Mouse (Mus musculus) urinary bladder, postnatal 0 days (tissue): Measurements from ENCODE around the gene Cox7a2l. TPM values are rescaled to one million over a fixed set of nuclear protein-coding genes. Genes with fewer than 3 reads are reported as not detected.

Experiments
- polyA plus RNA-seq: library from polyadenylated mRNA; unstranded; fragments of >200 nt; fragmentation: Nextera tagmentation; extraction: Ambion mirVana; gene quantifications from 2 replicates; pipeline ENCODE4 v1.2.1, GENCODE M21; 2015

Cox7a2l gene
- 148 and 152 TPM in 2 replicates for polyA plus RNA-seq

DNA sequence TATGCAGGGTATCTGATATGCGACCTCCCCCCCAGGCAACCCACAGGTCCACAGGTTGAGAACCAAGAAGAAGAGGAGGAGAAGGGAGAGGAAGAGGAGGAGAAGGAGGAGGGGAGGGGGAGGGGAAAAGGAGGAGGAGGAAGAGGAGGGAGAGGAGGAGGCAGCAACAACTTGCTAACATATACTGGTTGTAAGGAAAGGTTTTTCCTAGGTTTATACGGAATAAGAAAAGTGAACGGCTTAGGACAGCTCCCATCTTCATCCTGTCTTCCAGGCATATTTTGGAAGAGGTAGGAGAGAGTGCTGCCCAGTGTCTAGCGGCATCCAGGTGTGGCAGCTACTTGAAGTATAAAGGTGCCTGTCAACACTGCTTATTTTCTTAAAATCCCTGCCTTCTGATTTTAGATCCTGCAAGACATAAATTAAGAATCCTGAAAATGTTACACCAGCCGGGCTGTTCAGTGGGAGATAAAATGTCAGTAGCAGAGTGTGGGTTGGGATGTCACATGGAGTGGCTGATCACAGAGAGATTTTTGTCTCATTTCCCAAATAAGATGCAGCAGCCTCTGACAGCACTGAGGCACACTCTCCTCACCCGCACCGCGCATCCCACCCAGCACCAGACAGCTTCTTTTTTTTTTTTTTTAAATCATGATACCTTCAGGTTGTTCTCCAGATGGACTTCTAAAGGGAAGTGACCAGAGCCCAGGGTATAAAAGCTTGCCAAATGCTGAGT is at the start of gene Cox7a2l:
Gene Cox7a2l, minus strand, starts transcription at position 51 of the 736 bp plus-strand sequence.

Other genes starting within 250 kb of the Cox7a2l start
- gene Eml4, start 166.4 kb downstream of the Cox7a2l start, polyA plus RNA-seq: 16.0 and 18.8 TPM in 2 replicates
- gene Kcng3, start 114.6 kb upstream of the Cox7a2l start, polyA plus RNA-seq: not detected in 2 replicates
- gene Mta3, start 188.8 kb upstream of the Cox7a2l start, polyA plus RNA-seq: 41.0 and 48.8 TPM in 2 replicates